Mouse (Mus musculus): ENCODE data around the gene Lamc1. TPM values are rescaled to one million over a fixed set of nuclear protein-coding genes. Genes with fewer than 3 reads are reported as not detected.
A peak's percentile ranks its signal among the peaks of the same experiment; 100 is the strongest.

Gene Lamc1
- total RNA-seq, 2 experiments from 2014 or later = 41.9 to 46.2 TPM

DNA sequence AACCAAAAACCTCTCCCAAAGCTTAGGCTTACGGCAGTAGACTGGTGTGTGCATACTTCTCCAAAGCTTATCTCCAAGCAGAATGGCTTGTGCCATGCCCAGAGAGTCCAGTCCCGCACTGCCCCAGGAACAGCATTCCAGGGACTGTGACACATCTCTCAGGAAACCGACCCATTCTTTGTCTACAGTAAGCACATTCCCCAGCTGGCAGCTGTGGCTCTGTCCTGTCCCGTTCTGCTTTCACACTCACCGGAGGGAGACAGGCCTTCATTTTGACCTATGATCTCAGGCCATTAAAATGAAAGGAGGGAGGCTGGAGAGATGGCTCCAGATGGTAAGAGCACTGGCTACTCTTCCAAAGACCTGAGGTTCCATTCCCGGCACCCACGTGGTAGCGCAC lies 130.4 kb downstream of the Lamc1 start:
- DNase-seq = no peak
- intact Hi-C loops (cut with DNase I) = no loop called here

DNA sequence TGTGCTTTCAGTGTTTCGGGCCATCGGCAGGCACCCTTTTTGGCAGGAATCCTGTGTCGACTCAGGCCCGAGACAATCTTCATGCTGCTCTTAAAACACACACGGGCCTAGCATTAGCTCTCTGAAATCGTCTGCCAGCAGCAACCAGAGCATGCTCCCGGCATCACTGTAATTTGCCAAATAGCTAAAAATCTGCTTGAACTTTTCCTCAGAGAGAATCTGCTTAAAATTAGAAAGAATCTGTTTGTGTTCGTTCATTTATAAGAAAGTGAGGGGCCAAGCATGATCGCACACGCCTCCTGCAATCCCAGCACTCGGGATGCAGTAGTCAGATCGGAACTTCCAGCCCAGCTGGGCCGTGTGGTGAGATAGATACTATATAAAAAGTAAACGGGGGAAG lies 131.1 kb downstream of the Lamc1 start:
- intact Hi-C loops (cut with DNase I) = no loop called here

DNA sequence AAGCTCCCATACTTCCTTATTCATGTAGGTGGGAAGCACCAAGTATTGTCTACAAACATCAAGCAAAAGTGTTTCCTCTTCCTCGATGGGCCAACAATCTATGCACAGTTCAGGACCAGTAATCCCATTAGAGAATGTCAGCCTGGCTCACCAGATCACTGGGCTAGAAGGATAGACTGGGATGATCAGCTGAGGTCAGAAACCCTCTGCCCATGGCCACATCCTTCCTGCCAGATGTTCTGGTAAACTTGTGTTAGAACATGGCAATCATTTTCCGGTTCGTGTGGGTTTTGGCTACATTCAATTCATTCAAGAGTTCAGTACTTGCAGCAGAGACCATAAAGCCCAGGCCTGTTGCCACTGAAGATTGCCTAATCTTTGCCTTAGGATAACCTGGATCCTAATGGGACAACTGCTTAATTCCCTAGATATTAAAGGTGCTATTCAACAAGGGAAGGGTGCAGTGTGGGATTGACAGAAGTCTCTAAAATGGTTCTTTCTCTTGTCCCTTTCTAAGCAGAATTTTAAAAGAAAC lies 135.2 kb downstream of the Lamc1 start:
- no peak for DNase-seq
- intact Hi-C loops (cut with DNase I) = no loop called here

More for the DNA sequence above, 131.1 kb downstream of the Lamc1 start:
- DNase-seq = no peak

DNA sequence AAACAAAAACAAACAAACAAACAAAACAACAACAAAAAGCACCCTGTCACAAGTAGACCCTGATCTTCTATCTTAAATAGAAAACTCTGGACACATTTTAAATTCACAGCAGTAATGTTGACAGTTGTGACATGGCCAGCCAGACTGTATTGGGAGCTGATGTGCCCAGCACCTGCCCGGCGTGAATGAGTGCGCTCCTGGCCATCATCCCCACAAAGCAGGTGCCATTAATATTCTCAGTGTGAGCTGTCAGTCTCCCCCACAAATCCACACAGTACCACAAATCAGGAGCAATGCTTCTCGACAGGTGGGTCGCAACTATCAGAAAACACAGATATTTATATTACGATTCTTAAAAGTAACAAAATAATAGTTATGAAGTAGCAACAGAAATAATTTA lies 139.6 kb downstream of the Lamc1 start:
- DNase-seq = no peak
- intact Hi-C loops (cut with DNase I) = no loop called here

DNA sequence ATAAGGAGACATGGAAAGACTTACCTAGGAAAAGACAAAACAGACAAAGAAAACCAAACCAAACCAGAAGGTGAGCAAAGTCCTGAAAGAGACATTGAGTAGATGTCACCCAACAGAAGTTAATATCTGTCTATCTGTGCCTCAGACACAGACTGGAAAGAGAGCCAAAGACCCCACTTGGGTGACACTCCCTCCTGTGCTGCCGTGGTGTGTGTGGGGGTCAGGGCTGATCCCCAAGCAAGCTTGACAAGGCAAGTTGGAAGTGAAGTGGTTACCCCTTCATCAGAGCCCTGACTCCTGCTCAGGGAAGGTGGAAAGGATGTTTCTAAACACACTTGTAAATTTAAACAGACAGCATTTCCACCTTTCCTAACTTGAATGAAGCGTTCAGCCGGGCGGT lies 140.2 kb downstream of the Lamc1 start:
- intact Hi-C loops (cut with DNase I) = no loop called here

DNA sequence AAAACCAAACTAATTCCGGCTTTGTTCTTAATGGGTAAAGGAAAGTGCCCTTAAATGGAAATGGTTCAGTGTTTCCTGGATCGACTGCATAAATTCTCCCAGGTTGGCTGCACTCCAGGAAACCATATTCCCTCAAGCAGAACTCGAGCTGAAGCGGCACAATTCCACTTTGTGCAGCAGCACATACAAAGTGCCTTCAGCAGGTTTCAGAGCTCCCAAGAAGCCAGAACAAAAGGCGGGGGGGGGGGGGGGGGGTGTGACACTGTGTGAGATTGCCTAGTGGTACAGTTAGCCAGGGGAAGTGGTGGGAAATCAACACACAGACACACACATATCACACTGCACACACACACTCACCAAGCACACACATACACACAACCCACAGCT lies 140.7 kb downstream of the Lamc1 start:
- DNase-seq = peak; percentile 57
- intact Hi-C loops (cut with DNase I) = no loop called here

More for the DNA sequence above, 140.2 kb downstream of the Lamc1 start:
- no peak for DNase-seq

DNA sequence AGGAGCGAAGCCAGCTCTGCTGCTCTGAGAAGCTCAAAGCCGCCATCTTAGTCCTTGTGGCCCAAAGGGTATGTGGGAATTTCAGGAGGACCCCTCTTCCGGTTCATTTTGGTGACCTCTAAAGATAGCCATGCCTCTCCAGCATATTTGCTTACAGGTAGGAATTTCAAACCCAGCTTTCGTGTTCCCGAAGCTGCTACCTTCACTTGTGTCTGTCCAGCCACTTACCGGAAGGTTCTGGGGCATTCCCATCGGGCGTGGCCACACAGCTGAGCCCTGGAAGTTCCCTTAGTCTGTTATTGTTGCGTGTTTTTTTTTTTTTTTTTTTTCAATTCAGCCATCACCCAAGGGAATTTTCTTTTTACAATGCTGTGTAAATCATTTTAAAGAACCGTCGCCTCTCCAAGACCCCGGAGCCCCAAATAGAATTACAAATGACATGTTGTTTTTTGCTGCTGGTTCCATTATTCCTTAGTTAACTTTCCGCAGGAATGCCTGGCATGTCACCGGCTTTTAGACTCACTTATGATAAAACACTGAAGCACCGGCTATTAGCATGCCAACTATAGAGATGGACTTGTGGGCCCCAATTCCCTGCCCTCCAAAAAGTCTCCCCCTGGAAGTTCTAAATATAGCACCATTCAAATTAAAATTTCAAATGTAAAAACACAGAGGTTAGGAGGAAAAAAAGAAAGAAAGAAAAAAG lies 141.2 kb downstream of the Lamc1 start:
- DNase-seq = no peak
- intact Hi-C loops (cut with DNase I) = no loop called here

DNA sequence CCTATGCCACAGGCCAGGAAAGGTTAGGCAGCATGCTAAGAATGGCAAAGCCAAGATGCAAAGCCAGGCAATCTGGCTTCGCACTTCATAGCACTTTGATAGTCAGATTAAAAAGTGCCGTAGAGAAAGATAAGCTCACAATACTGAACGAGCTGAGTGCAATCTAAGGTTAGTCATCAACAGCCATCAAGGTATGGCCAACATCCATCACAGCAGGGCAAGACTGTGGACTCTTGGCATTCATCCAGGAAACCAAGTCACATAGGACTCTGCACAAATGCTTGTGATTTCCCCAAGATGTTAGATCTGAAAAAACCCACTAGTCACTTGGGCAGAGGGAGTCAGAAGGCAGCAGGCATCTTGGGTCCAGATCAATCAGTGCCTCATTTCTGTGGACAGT lies 144.5 kb downstream of the Lamc1 start:
- DNase-seq = no peak
- intact Hi-C loops (cut with DNase I) = no loop called here

DNA sequence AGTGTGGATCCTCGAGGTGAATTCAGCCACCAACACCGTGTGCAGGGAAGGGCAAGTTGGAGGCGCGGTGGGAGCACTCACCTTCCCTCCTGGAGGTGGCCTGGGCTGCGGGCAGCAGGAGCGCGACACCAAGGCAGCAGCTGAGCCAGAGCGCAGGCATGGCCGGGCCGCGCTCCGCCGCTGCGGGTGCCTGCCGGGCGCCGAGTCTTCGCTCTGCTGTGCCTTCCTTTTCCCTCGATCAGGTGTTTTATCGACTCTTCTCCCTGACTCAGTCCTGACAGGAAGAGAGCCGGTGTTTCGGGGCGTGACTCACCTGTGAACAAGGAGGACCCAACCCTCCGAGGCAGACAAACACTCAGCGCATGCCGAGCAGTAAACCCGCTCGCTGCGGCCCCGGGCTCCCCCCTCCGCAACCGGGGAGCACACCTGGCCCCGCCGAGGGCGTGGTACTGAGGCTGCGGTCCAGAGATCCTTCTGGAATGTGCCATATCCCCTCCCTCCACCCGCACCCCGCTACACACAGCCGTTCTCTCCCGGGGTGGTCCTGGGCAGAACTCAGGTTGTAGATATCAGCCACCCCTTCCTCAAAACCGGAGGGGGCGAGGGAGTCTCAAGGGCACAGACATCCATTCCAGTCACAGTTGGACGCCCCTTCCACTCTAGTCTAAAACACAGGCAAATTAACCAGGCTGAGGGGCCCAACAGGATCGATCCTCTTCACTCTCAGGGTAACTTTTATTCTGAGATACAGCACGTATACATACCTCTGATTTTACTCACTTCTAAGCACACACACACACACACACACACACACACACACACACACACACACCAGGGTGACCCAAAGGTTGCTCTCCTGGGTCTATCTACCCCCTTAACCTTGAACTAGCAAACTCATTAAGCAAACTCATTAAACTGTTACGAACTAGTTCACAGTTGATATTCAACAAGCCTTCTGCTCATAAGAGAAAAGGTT lies 146.5 kb downstream of the Lamc1 start, which contains the start of gene Lamc2:
TSS of gene Lamc2 (minus strand) at position 620 of the 976 bp plus-strand sequence.
- peak; percentile 7 for DNase-seq

DNA sequence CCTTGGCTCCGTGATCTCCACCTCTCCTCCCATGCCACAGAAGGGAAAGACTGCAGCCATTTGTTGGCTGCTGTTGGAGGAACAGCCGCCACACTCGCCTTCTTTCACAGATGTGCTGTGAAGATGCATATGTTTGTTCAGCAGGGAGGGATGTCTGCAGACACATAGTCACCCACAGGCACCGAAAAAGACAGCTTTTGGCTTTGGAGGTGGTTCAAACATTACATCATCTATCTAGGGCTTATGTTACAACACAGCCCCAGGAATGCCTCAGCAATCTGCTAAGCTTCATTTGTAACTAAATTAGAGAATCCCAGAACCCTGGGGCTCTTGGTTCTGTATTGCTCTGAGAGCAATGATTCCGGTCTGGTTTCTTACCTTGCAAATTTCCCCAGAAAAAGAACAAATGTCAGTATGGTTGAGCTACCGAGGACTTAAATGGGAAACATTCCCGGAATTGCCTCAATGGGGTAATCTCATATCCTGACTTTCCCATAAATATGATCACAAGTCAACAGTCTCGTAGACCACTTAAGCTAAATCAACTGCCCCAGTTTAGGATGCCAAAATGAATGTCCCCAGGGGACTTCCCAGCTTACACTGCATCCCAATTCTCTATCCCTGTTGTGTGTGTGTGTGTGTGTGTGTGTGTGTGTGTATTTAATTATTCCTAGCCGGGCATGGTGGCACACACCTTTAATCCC lies 151.8 kb downstream of the Lamc1 start:
- intact Hi-C loops (cut with DNase I) = no loop called here
- DNase-seq = no peak

More for the DNA sequence above, 146.5 kb downstream of the Lamc1 start, which contains the start of gene Lamc2:
- intact Hi-C loops (cut with DNase I) = no loop called here

DNA sequence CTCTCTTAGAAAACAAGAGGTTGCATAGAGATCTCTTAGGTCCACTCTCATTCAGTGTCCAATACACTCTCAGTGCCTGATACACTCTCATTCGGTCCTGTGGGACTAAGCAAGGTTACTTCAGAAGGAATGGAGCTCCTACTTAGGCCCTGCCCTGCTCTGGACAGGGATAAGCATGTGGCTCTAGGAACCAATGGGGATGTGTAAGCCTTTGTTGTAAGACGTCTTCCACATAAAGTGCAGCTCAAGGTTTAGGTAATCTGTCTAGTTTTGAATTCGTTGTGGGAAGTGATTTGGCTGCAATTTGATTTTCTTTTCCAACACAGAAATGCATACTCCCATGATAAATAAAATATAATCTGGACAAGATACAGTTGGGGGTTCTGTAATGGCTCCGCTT lies 152.4 kb downstream of the Lamc1 start:
- intact Hi-C loops (cut with DNase I) = no loop called here
- no peak for DNase-seq

DNA sequence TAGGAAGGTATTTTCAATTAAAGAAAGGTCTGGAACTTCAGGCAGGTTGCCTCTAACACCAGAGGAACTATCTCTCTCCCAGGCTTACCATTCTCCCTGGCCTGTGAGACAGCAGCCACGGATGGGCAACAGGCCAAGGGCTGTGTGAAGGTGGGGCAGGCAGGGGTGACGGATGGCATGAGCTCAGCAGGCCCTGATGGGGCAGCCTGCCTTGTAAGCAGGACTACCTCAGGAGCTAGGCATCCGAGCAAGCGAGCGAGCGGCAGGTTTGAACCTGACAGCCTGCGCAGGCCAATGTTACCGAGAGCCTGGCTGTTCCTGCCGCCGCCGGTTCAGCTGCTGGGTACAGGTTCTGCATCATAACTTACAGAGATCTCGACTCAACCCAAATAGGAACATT lies 157.8 kb downstream of the Lamc1 start:
- intact Hi-C loops (cut with DNase I) = no loop called here
- peak; percentile 89 for DNase-seq

DNA sequence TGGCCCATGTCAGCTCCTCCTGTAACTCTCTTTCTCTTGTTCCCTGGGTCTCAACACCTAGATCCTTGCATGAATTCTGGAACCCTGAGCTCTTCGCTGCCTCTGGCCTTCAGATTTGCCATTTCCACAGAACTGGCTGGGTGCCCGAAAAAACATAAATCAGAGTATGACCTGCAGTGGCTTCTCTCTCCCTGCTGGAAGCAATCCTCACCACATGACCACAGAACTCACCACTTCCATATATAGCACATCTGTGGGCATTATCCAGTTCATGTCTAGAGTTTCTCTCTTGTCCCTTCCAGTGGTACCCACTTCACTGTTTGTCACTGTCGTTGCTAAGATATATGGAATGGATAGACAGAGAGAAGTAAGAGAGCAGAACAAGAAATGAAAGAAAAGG lies 159.3 kb downstream of the Lamc1 start:
- intact Hi-C loops (cut with DNase I) = no loop called here
- no peak for DNase-seq

DNA sequence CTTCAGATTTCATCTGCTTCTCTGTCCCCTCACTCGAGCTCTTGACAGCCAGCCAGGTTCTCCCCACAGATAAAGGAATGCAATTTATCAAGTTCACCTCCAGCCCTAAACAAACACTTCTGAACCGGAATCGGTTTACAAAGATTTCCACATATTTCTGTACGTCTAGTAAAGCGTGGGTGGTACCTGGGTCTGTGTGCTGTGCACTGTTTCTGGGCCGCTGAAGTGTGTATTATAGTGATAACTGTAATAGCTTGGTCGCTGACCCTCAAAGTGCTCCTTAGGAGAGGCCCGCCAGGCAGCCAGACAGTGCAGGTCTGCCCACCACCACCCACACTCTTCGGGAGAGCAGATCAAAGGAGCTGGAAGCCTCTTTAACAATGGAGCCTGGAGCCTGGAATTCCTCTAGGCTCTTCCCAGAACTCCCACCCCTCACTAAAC lies 160.3 kb downstream of the Lamc1 start:
- intact Hi-C loops (cut with DNase I) = no loop called here
- DNase-seq = no peak

DNA sequence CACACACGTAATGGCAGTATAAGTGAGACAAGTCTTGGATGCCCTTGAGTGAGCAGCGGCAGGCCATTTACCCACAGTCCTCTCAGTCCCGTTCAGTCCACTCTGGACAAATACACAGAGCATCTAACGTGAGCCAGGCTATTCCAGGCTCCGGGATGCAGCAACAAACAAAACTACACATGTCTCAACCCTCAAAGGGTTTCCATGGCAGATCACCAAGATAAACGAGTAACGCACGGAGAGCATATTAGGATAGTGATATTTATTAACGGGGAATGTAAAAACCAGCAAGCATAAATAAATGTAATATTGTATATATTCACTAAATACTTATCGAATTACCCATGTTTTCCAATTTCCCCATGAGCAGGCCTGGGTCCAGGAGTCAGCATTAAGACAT lies 161.6 kb downstream of the Lamc1 start:
- no peak for DNase-seq
- intact Hi-C loops (cut with DNase I) = no loop called here

Other genes with a start within 250 kb of the Lamc1 start
- 1 to 10 TPM; 2.9 to 3.4 TPM for gene Lamc2, start 146.3 kb downstream of the Lamc1 start, total RNA-seq (2021)
- 1 to 10 TPM; 2.8 to 3.2 TPM for gene Shcbp1l, start 92.4 kb upstream of the Lamc1 start, total RNA-seq (2021)
- 100 to 1,000 TPM; 188 to 192 TPM for gene Dhx9, start 154.9 kb upstream of the Lamc1 start, total RNA-seq (2021)
- gene Npl, start 217.3 kb upstream of the Lamc1 start, total RNA-seq (2021) = 1 to 10 TPM; 5.4 to 6.8 TPM

Data from left cerebral cortex, postnatal 4 days (tissue).